Mouse (Mus musculus): ENCODE measurements at regions not wholly inside any gene's neighbourhood (a gene's known extent, or its start where the extent isn't known, plus 50 kb on each side); places are given as distances from the start of the nearest gene placed in this dataset.

DNA sequence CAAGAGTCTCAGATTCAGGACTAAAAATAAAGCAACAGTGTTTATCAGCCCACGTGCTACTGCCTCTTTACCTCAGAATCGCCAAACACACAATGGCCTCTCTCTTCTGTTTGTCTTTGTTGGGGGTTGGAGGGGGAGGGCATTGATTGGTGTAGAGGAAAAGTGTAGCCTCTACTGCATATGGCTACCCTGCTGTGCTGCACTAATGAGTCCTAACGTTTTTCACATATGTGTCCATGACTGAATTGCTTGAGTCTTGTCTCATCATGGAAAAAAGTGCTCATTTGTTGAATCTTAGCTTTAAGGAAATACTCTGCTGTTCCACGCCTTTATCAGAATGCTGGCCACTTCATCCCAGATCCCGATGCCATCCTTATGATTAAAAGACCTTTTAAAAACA lies 459.7 kb upstream of the N6amt1 start:
- no peak for TF ChIP-seq POLR2A (IDR thresholded peaks at IDR 0.05; ENCODE audit: extremely low read depth, insufficient read depth, low read length)
- no peak for TF ChIP-seq CTCF (IDR thresholded peaks at IDR 0.05; ENCODE audit: low read depth, low read length)

Measured in liver, adult 2 months (tissue).